10 mouse cellular contexts compared by ENCODE assay signal in the genomic region with DNA sequence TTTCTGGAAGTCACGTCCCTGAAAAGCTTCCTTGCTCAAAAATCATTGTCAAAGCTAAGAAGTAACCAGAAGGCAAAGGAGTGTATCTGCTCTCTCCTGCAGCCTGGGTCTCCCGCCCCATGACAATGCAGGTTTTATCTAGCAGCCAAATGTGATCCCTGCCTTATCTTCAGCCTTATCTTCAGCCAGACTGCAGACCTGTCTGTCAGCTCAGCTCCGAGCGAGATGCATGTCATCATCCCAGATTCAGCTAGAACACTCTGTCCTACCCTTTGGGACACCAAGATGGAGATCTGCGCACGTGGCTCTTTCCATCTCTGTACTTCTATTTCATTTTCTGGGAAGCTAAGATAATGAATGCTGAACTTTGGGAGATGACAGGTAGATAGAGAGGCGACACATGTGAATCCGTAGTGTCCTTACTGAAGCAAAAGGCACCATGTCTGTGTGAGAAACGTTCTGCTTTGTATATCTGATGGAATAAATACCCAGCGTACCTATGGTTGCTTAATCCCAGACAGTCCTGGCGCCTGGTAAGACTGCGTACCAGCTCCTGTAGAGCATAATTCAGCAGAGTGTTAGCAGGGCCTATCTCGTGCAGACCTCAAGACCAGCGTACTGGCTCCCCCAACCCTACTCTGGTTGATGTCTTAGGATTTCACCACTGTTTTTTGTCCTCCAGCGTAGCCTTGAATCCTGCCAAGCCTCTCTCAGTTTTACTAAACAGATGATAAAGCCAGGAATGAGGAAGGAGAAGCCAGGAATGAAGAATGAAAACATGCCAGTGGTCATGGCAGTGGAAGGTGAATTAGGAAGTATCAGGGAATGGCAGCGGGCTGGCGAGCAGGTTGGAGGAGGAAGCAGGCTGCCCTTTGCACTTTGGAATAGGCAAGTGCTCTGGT.
A peak's percentile ranks its signal among the peaks of the same experiment; 100 is the strongest.
DNase-seq lines count a peak whose midpoint lies in the region; ATAC-seq and TF ChIP-seq lines count a peak whose summit lies in the region.
"Had no signal": no experiment of that assay in that cellular context is flagged by ENCODE, and none has a peak within 500 bp of the region (broad histone marks: within the 10 kb centered on the region; RNA-seq: fewer than 3 reads in every experiment).

No protein-coding gene starts in this region.

- ATAC-seq in heart, embryonic 11.5 days (replicated peaks; ENCODE audit: insufficient number of reproducible peaks, low FRiP score, low TSS enrichment), result no peak
- no peak for ATAC-seq in limb, embryonic 11.5 days (ENCODE audit: insufficient number of reproducible peaks, low FRiP score, low TSS enrichment, low read depth)
- peak; percentile 46 for ATAC-seq in stomach, postnatal 0 days (ENCODE audit: low FRiP score, low TSS enrichment)

- TF ChIP-seq CTCF in testis, adult 2 months (IDR thresholded peaks at IDR 0.05; ENCODE audit: control insufficient read depth, insufficient read depth, insufficient replicate concordance, low read depth, low read length), result no peak
- no peak for TF ChIP-seq CTCF in stomach, postnatal 0 days (IDR thresholded peaks at IDR 0.05; ENCODE audit: low read depth)

- DNase-seq in heart, postnatal 4 days, result no peak
- no peak for DNase-seq in testis, postnatal 14 days (ENCODE audit: low spot score)
- no peak for DNase-seq in limb, embryonic 11.5 days (ENCODE audit: low spot score)
- DNase-seq in stomach, postnatal 0 days (ENCODE audit: low spot score), result peak; percentile 39
- no peak for DNase-seq in embryo, embryonic 10 days (ENCODE audit: low spot score)
- no peak for DNase-seq in spleen, postnatal 14 days (ENCODE audit: low spot score in 2 of 2)
- DNase-seq: cerebellum, adult 2 months had no signal

- H3K36me3 ChIP-seq in heart, embryonic 11.5 days (ENCODE audit: control insufficient read depth, insufficient read depth, low read length), result no peaks in the 10 kb centered on the region
- no peaks in the 10 kb centered on the region for H3K36me3 ChIP-seq in testis, adult 2 months (ENCODE audit: control insufficient read depth, insufficient read depth, low read length)
- no peaks in the 10 kb centered on the region for H3K36me3 ChIP-seq in limb, embryonic 11.5 days (ENCODE audit: control insufficient read depth, insufficient read depth, low read length)
- no peaks in the 10 kb centered on the region for H3K36me3 ChIP-seq in stomach, postnatal 0 days (ENCODE audit: control insufficient read depth, insufficient read depth, low read length)

- TF ChIP-seq POLR2A in testis, adult 2 months (IDR thresholded peaks at IDR 0.05; ENCODE audit: control insufficient read depth, low read depth, low read length), result no peak

- TF ChIP-seq EP300 in stomach, postnatal 0 days (optimal IDR thresholded peaks at IDR 0.05), result no peak

- H3K27me3 ChIP-seq in heart, embryonic 11.5 days (ENCODE audit: control insufficient read depth, insufficient read depth, low read length), result no peaks in the 10 kb centered on the region
- no peaks in the 10 kb centered on the region for H3K27me3 ChIP-seq in testis, adult 2 months (ENCODE audit: control insufficient read depth, insufficient read depth, low read length)
- H3K27me3 ChIP-seq in limb, embryonic 11.5 days (ENCODE audit: control insufficient read depth, insufficient read depth, low read length), result no peaks in the 10 kb centered on the region
- H3K27me3 ChIP-seq in stomach, postnatal 0 days (ENCODE audit: control insufficient read depth, insufficient read depth, low read length), result no peaks in the 10 kb centered on the region
- H3K27me3 ChIP-seq: CH12.LX had no signal

- peaks cover 36% of the 10 kb centered on the region for H3K4me1 ChIP-seq in heart, embryonic 11.5 days (ENCODE audit: control insufficient read depth, insufficient read depth, low read length)
- H3K4me1 ChIP-seq in testis, adult 2 months (ENCODE audit: control insufficient read depth, insufficient read depth, low read length), result no peaks in the 10 kb centered on the region; the same call in 1 of the 2 replicates
- H3K4me1 ChIP-seq in limb, embryonic 11.5 days (ENCODE audit: control insufficient read depth, insufficient read depth, low read length), result peaks cover 15% of the 10 kb centered on the region; the same call in 1 of the 2 replicates
- H3K4me1 ChIP-seq in stomach, postnatal 0 days (replicated peaks; ENCODE audit: control insufficient read depth, insufficient read depth), result peaks cover 24% of the 10 kb centered on the region

- peak overlapping the region; percentile 86 for H3K27ac ChIP-seq in heart, embryonic 11.5 days (ENCODE audit: low read depth, low read length)
- H3K27ac ChIP-seq in testis, adult 2 months (ENCODE audit: control insufficient read depth, insufficient read depth, low read depth, low read length), result peak overlapping the region; percentile 29
- peak overlapping the region; percentile 84 for H3K27ac ChIP-seq in limb, embryonic 11.5 days (replicated peaks; ENCODE audit: low read depth, low read length)
- H3K27ac ChIP-seq in stomach, postnatal 0 days (replicated peaks), result peak overlapping the region; percentile 92

- no peaks in the 10 kb centered on the region for H3K9me3 ChIP-seq in heart, embryonic 11.5 days (replicated peaks; ENCODE audit: control insufficient read depth, low read length)
- no peaks in the 10 kb centered on the region for H3K9me3 ChIP-seq in limb, embryonic 11.5 days (ENCODE audit: control insufficient read depth, low read length)
- H3K9me3 ChIP-seq in stomach, postnatal 0 days (ENCODE audit: control insufficient read depth, low read length), result no peaks in the 10 kb centered on the region

- 44% methylated on average over 17 of the region's 17 CpGs for WGBS in heart, embryonic 11.5 days (ENCODE audit: insufficient replicate concordance)
- WGBS in limb, embryonic 11.5 days, result 88% methylated on average over 17 of the region's 17 CpGs
- WGBS in stomach, postnatal 0 days, result 60% methylated on average over 17 of the region's 17 CpGs

- no peak overlapping the region for H3K4me3 ChIP-seq in heart, embryonic 11.5 days (ENCODE audit: low read depth, low read length)
- H3K4me3 ChIP-seq in testis, adult 2 months (ENCODE audit: control insufficient read depth, low read depth, low read length), result no peak overlapping the region
- no peak overlapping the region for H3K4me3 ChIP-seq in limb, embryonic 11.5 days (ENCODE audit: low read depth, low read length)
- H3K4me3 ChIP-seq in stomach, postnatal 0 days (ENCODE audit: low read depth, low read length), result no peak overlapping the region

- H3K9ac ChIP-seq in heart, embryonic 11.5 days (ENCODE audit: low read depth, low read length), result no peak overlapping the region
- H3K9ac ChIP-seq in limb, embryonic 11.5 days (ENCODE audit: low read length), result no peak overlapping the region
- no peak overlapping the region for H3K9ac ChIP-seq in stomach, postnatal 0 days (ENCODE audit: low read length)

- H3K4me2 ChIP-seq in heart, embryonic 11.5 days, result no peak overlapping the region
- H3K4me2 ChIP-seq in limb, embryonic 11.5 days (ENCODE audit: low read depth, severe bottlenecking), result no peak overlapping the region
- no peak overlapping the region for H3K4me2 ChIP-seq in stomach, postnatal 0 days (replicated peaks; ENCODE audit: low read depth)

Comparison
In these comparisons a context has a peak if more than half of its experiments do, and no peak if none do; other contexts are left out.
1. H3K27ac ChIP-seq: peak in every context shown above with its lines; median percentile 92 in stomach, postnatal 0 days; 86 in heart, embryonic 11.5 days; 84 in limb, embryonic 11.5 days; 29 in testis, adult 2 months.